Mouse (Mus musculus): ENCODE results near the gene Pgrmc2. TPM values are rescaled to one million over a fixed set of nuclear protein-coding genes. Genes with fewer than 3 reads are reported as not detected.

The Pgrmc2 gene
- 28.3 and 29.4 TPM in 2 replicates for polyA plus RNA-seq (2014; fragmentation: Nextera tagmentation; extraction: Ambion mirVana)

DNA sequence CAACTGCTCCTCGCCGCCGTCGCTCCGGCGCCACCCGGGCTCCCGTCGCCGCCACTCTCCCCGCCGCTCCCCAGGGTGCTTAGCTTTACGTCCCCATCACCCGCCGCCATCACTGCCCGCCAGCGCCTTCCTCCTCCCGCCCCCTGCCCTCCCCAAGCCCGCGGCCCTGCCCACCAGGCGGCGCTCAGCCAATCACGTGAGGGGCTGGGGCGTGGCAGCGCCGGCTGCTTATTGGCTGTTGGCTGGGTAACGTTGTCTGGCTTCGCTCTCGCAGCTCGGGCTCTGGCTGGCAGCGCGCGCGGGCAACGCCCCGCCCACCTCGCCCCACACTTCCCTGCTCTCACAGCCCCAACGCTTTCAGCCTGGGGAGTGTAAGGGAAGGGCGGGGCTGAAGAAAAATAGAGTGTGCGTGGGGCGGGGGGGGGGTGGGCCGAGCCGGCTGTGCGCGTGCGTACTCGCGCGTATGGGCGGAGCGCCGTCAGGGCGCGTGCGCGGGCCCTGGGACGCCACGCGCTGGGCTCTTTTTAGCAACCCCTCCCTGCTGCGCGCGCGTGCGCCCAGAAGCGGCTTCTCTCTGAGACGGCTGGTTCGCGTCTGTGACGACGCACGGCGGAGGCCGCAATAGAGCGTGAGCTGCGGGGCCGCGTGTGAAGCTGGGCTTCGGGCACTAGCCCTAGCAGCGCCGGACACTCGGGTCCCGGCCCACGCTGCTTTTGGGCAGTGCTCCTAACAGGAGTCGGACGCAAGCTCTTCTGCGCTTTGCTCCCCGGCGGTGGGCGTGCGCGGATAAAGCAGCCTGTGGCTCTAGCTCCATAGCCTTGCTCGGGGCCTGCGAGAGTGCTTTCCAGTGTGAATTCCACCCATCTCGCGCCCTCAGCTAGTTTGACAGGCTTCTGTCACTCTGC lies at the start of gene Pgrmc2:
Gene Pgrmc2 (minus strand): TSS at position 162 of the 905 bp plus-strand sequence.
- peak within 1 kb of the TSS; percentile 87 for H3K4me2 ChIP-seq
- DNase-seq (ENCODE audit: low spot score) (peak; percentile 97), ATAC-seq (replicated peaks; ENCODE audit: low FRiP score) (peak; percentile 96)
- peak within 1 kb of the TSS; percentile 91 for H3K9ac ChIP-seq (ENCODE audit: low read depth, low read length)
- no peaks in the 10 kb centered on the region for H3K27me3 ChIP-seq (replicated peaks; ENCODE audit: control insufficient read depth, insufficient read depth, low read length)
- peak within 1 kb of the TSS; percentile 89 for H3K27ac ChIP-seq (ENCODE audit: low read depth, low read length)
- H3K36me3 ChIP-seq (ENCODE audit: control insufficient read depth, insufficient read depth, low read length): no peaks in the 10 kb centered on the region
- peak within 1 kb of the TSS; percentile 69 for H3K4me3 ChIP-seq (ENCODE audit: low read depth, low read length)
- under 1% methylated on average over 91 of the region's 95 CpGs for WGBS
- peaks cover 8% of the 10 kb centered on the region; the same call in 1 of the 2 replicates for H3K4me1 ChIP-seq (replicated peaks; ENCODE audit: control insufficient read depth, insufficient read depth, low read length)
- H3K9me3 ChIP-seq (ENCODE audit: control insufficient read depth, low read length): no peaks in the 10 kb centered on the region

DNA sequence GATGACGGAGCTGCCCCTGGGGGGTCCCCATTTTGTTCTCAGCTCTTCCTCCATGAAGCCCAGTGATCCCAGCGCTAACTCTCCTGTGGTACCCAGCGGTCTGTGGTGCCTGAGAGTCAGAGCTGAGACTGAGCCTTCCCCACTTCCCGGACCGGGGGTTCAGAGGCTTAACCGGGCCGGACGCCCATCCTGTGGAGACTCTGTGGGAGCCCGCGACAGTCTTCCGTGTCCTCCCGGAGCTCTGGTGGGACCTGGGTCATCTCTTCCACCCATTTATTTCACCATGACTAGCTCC lies 41.1 kb upstream of the Pgrmc2 start:
- 23% methylated on average over 12 of the region's 12 CpGs for WGBS
- H3K4me3 ChIP-seq (ENCODE audit: low read depth, low read length): no peak overlapping the region
- H3K4me1 ChIP-seq (replicated peaks; ENCODE audit: control insufficient read depth, insufficient read depth, low read length): no peaks in the 10 kb centered on the region
- DNase-seq (ENCODE audit: low spot score) (no peak), ATAC-seq (replicated peaks; ENCODE audit: low FRiP score) (no peak)
- H3K9ac ChIP-seq (ENCODE audit: low read depth, low read length): no peak overlapping the region
- H3K9me3 ChIP-seq (ENCODE audit: control insufficient read depth, low read length): no peaks in the 10 kb centered on the region
- peaks cover 4% of the 10 kb centered on the region; the same call in 1 of the 2 replicates for H3K27me3 ChIP-seq (replicated peaks; ENCODE audit: control insufficient read depth, insufficient read depth, low read length)
- H3K36me3 ChIP-seq (ENCODE audit: control insufficient read depth, insufficient read depth, low read length): no peaks in the 10 kb centered on the region
- H3K27ac ChIP-seq (ENCODE audit: low read depth, low read length): no peak overlapping the region
- H3K4me2 ChIP-seq: no peak overlapping the region

DNA sequence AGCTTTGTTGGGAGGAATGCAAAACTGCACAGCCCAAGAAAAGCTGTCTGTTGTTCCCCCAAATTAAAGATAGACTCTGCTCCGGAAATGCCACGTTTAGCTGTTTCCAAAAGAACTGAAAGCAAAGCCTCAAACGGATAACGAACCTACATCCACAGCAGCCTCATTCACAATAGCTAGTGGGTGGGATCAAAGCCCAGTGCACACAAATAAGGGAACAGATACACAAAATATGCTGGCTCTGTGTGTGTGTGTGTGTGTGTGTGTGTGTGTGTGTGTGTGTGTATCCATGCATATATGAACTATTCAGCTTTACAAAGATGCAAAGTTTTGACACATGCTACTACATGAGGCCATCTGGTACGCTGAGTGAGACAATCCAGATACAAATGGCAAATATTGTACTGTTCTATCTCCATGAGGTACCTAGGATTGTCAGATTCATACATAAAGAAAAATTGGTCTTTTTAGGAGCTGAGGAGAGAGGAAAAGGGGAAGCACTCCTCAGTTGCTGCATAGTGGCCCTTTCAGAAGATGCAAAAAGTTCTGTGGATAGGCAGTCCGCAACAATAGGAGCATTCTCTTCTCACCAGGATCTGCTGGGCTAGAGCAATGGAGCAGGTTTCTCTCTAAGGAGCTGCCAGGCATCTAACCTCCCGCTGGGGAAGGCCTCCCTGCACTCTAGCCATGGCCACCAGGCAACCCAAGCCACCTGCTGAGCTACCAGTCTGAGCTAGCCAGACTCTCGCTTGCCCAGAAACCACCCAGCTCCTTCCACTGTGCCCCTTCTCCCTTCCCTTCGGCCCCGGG lies 40.5 kb upstream of the Pgrmc2 start:
- 42% methylated on average over 10 of the region's 10 CpGs for whole genome bisulfite sequencing
- H3K9ac ChIP-seq (ENCODE audit: low read depth, low read length): no peak overlapping the region
- no peaks in the 10 kb centered on the region for H3K36me3 ChIP-seq (ENCODE audit: control insufficient read depth, insufficient read depth, low read length)
- peaks cover 4% of the 10 kb centered on the region; the same call in 1 of the 2 replicates for H3K27me3 ChIP-seq (replicated peaks; ENCODE audit: control insufficient read depth, insufficient read depth, low read length)
- H3K27ac ChIP-seq (ENCODE audit: low read depth, low read length): no peak overlapping the region
- no peak overlapping the region for H3K4me2 ChIP-seq
- DNase-seq (ENCODE audit: low spot score) (no peak), ATAC-seq (replicated peaks; ENCODE audit: low FRiP score) (no peak)
- no peak overlapping the region for H3K4me3 ChIP-seq (ENCODE audit: low read depth, low read length)
- H3K9me3 ChIP-seq (ENCODE audit: control insufficient read depth, low read length): no peaks in the 10 kb centered on the region
- H3K4me1 ChIP-seq (replicated peaks; ENCODE audit: control insufficient read depth, insufficient read depth, low read length): no peaks in the 10 kb centered on the region

DNA sequence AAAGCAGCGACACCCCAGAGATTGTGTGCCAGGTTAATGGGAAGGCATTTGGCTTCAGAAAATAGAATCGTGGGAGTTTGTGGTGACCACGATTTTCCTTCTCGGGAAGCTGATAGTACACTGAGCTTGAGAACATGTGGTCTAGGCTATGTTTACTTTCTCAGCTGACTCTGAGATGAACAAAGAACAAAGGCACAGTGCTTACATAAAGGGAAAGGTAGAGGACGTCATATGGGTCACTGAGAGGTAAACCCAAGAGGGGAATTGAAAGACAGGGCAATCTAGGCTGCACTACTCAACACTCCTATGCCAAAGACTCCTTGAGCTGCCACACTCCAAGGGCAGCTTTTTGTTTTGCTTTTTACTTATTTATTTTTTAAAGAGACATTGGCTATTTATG lies 35.3 kb upstream of the Pgrmc2 start:
- DNase-seq (ENCODE audit: low spot score) (no peak), ATAC-seq (replicated peaks; ENCODE audit: low FRiP score) (no peak)
- 61% methylated on average over 5 of the region's 5 CpGs for whole genome bisulfite sequencing
- Histone ChIP-seq H3K27ac (ENCODE audit: low read depth, low read length) (no peak overlapping the region), H3K9ac (ENCODE audit: low read depth, low read length) (no peak overlapping the region), H3K4me1 (replicated peaks; ENCODE audit: control insufficient read depth, insufficient read depth, low read length) (no peaks in the 10 kb centered on the region), H3K36me3 (ENCODE audit: control insufficient read depth, insufficient read depth, low read length) (no peaks in the 10 kb centered on the region), H3K9me3 (ENCODE audit: control insufficient read depth, low read length) (no peaks in the 10 kb centered on the region), H3K4me2 (no peak overlapping the region), H3K4me3 (ENCODE audit: low read depth, low read length) (no peak overlapping the region), H3K27me3 (replicated peaks; ENCODE audit: control insufficient read depth, insufficient read depth, low read length) (no peaks in the 10 kb centered on the region)

- Histone ChIP-seq H3K4me3 (ENCODE audit: low read depth, low read length) (no peak overlapping the region), H3K36me3 (ENCODE audit: control insufficient read depth, insufficient read depth, low read length) (no peaks in the 10 kb centered on the region), H3K9ac (ENCODE audit: low read depth, low read length) (no peak overlapping the region), H3K27ac (ENCODE audit: low read depth, low read length) (no peak overlapping the region), H3K4me2 (no peak overlapping the region), H3K9me3 (ENCODE audit: control insufficient read depth, low read length) (no peaks in the 10 kb centered on the region), H3K27me3 (replicated peaks; ENCODE audit: control insufficient read depth, insufficient read depth, low read length) (no peaks in the 10 kb centered on the region), H3K4me1 (replicated peaks; ENCODE audit: control insufficient read depth, insufficient read depth, low read length) (no peaks in the 10 kb centered on the region)
- no peak for ATAC-seq (replicated peaks; ENCODE audit: low FRiP score)
- DNase-seq (ENCODE audit: low spot score): no peak
These were observed 34.6 kb upstream of the Pgrmc2 start for GRCm38 (mm10) chr3:41117447-41117846.

DNA sequence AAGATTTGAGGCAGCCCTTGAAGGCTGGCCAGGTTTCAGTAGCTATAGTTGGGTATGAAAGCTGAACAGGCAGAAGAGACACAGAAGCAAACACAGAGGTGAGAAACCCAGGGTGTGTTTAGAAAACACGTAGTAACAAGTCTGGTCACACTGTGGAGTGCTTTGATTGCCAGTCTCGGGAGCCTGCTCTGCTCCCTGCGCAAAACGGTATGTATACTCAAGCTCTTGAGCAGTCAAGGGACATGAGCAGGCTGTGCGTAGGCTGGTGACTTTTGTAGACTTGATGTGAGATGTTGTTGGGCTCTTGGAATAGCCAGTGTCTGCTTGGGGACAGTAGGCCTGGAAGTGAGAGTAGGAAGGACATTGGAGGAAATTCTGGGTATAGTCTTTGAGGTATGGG lies 30.3 kb upstream of the Pgrmc2 start:
- no peaks in the 10 kb centered on the region for H3K36me3 ChIP-seq (ENCODE audit: control insufficient read depth, insufficient read depth, low read length)
- H3K4me1 ChIP-seq (replicated peaks; ENCODE audit: control insufficient read depth, insufficient read depth, low read length): no peaks in the 10 kb centered on the region
- no peaks in the 10 kb centered on the region for H3K27me3 ChIP-seq (replicated peaks; ENCODE audit: control insufficient read depth, insufficient read depth, low read length)
- no peak overlapping the region for H3K9ac ChIP-seq (ENCODE audit: low read depth, low read length)
- H3K9me3 ChIP-seq (ENCODE audit: control insufficient read depth, low read length): no peaks in the 10 kb centered on the region
- 81% methylated on average over 5 of the region's 5 CpGs for WGBS
- no peak for DNase-seq (ENCODE audit: low spot score)
- ATAC-seq (replicated peaks; ENCODE audit: low FRiP score): no peak
- no peak overlapping the region for H3K4me2 ChIP-seq
- H3K4me3 ChIP-seq (ENCODE audit: low read depth, low read length): no peak overlapping the region
- H3K27ac ChIP-seq (ENCODE audit: low read depth, low read length): no peak overlapping the region

GRCm38 (mm10) chr3:41108306-41108785 lies 25.5 kb upstream of the Pgrmc2 start:
- Histone ChIP-seq H3K4me2 (no peak overlapping the region), H3K27ac (ENCODE audit: low read depth, low read length) (no peak overlapping the region; the same call in 1 of the 2 replicates), H3K4me1 (replicated peaks; ENCODE audit: control insufficient read depth, insufficient read depth, low read length) (no peaks in the 10 kb centered on the region; the same call in 1 of the 2 replicates), H3K9me3 (ENCODE audit: control insufficient read depth, low read length) (no peaks in the 10 kb centered on the region), H3K36me3 (ENCODE audit: control insufficient read depth, insufficient read depth, low read length) (no peaks in the 10 kb centered on the region), H3K4me3 (ENCODE audit: low read depth, low read length) (no peak overlapping the region), H3K27me3 (replicated peaks; ENCODE audit: control insufficient read depth, insufficient read depth, low read length) (no peaks in the 10 kb centered on the region; the same call in 1 of the 2 replicates), H3K9ac (ENCODE audit: low read depth, low read length) (no peak overlapping the region)
- DNase-seq (ENCODE audit: low spot score) (no peak), ATAC-seq (replicated peaks; ENCODE audit: low FRiP score) (no peak)
- WGBS: 43% methylated on average over 6 of the region's 6 CpGs

GRCm38 (mm10) chr3:41107600-41108305 lies 24.9 kb upstream of the Pgrmc2 start:
- Histone ChIP-seq H3K4me3 (ENCODE audit: low read depth, low read length) (no peak overlapping the region), H3K4me2 (no peak overlapping the region), H3K36me3 (ENCODE audit: control insufficient read depth, insufficient read depth, low read length) (no peaks in the 10 kb centered on the region), H3K27ac (ENCODE audit: low read depth, low read length) (no peak overlapping the region; the same call in 1 of the 2 replicates), H3K27me3 (replicated peaks; ENCODE audit: control insufficient read depth, insufficient read depth, low read length) (no peaks in the 10 kb centered on the region; the same call in 1 of the 2 replicates), H3K9ac (ENCODE audit: low read depth, low read length) (no peak overlapping the region), H3K9me3 (ENCODE audit: control insufficient read depth, low read length) (no peaks in the 10 kb centered on the region), H3K4me1 (replicated peaks; ENCODE audit: control insufficient read depth, insufficient read depth, low read length) (no peaks in the 10 kb centered on the region; the same call in 1 of the 2 replicates)
- no peak for DNase-seq (ENCODE audit: low spot score)
- WGBS: 63% methylated on average over 14 of the region's 14 CpGs
- ATAC-seq (replicated peaks; ENCODE audit: low FRiP score): 0 out of 2 replicates have a peak, but pooled peaks have one; percentile 41

Data from liver, embryonic 11.5 days (tissue).